Mouse (Mus musculus): Measurements from ENCODE around the gene Erbb4. TPM values are rescaled to one million over a fixed set of nuclear protein-coding genes. Genes with fewer than 3 reads are reported as not detected.

Gene Erbb4
- polyA plus RNA-seq (2012; rRNA removed): not detected in 2 replicates

GRCm38 (mm10) chr1:69107485-69108158 is at the start of gene Erbb4:
Gene Erbb4 (minus strand): TSS chr1:69108059.

All from colon, adult 2 months (tissue).